Mouse (Mus musculus): ENCODE data around the gene Qtrt2.

DNA sequence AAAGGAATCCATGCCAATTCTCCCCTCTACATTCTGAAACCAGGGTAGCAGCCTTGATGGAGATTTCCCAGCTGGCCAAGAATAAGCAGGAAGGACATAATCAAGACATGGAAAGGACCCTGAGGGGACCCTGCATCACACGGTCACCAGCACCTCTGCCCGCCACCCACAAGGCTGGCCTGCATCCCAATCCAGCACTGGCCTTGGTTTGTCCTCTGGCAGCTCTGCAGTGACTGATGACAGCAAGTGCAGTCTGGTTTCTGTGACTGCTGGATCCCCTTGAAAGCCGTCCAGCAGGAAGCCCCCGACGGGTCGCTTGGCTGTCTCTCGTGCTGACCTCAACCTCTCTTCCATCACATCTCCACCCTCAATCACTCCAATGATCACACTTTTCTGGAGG lies 55.2 kb downstream of the Qtrt2 start:
- TF ChIP-seq POLR2A (IDR thresholded peaks at IDR 0.05; ENCODE audit: borderline replicate concordance, extremely low read depth, insufficient read depth, insufficient read length, poor library complexity, severe bottlenecking) (no peak), CTCF (IDR thresholded peaks at IDR 0.05; ENCODE audit: borderline replicate concordance, extremely low read depth, insufficient read depth, insufficient read length) (no peak)
